Mouse (Mus musculus): ENCODE results near the gene Olfr1513. TPM values are rescaled to one million over a fixed set of nuclear protein-coding genes. Genes with fewer than 3 reads are reported as not detected.

Gene Olfr1513
- polyA plus RNA-seq, 1 experiment from 2014 or later, result not detected

GRCm38 (mm10) chr14:52331069-52331750, 25.0 kb downstream of the Olfr1513 start:
- H3K4me2 ChIP-seq (ENCODE audit: low read length), result 0 out of 2 replicates have a peak overlapping the region, but pooled peaks have one; percentile 0
- no peak overlapping the region for H3K9ac ChIP-seq (ENCODE audit: low read depth, low read length)
- H3K27me3 ChIP-seq (replicated peaks; ENCODE audit: control insufficient read depth, insufficient read depth, low read length), result no peaks in the 10 kb centered on the region
- H3K27ac ChIP-seq (ENCODE audit: low read depth, low read length), result peak overlapping the region; percentile 48; the same call in 1 of the 2 replicates
- H3K9me3 ChIP-seq (ENCODE audit: control insufficient read depth, low read length), result no peaks in the 10 kb centered on the region
- peaks cover 10% of the 10 kb centered on the region for H3K4me1 ChIP-seq (ENCODE audit: control insufficient read depth, insufficient read depth, low read depth, low read length)
- H3K36me3 ChIP-seq (ENCODE audit: control insufficient read depth, insufficient read depth, low read length), result no peaks in the 10 kb centered on the region
- WGBS, result 5% methylated on average over 4 of the region's 4 CpGs
- H3K4me3 ChIP-seq (ENCODE audit: low read length), result no peak overlapping the region
- ATAC-seq, result no peak

- Histone ChIP-seq H3K9ac (ENCODE audit: low read depth, low read length) (peak within 1 kb of the TSS; percentile 63), H3K27ac (ENCODE audit: low read depth, low read length) (peak within 1 kb of the TSS; percentile 80), H3K9me3 (ENCODE audit: control insufficient read depth, low read length) (no peaks in the 10 kb centered on the region), H3K4me2 (ENCODE audit: low read length) (peak within 1 kb of the TSS; percentile 69), H3K4me3 (ENCODE audit: low read length) (peak within 1 kb of the TSS; percentile 50), H3K27me3 (replicated peaks; ENCODE audit: control insufficient read depth, insufficient read depth, low read length) (no peaks in the 10 kb centered on the region), H3K4me1 (ENCODE audit: control insufficient read depth, insufficient read depth, low read depth, low read length) (peaks cover 13% of the 10 kb centered on the region), H3K36me3 (ENCODE audit: control insufficient read depth, insufficient read depth, low read length) (no peaks in the 10 kb centered on the region)
- 1% methylated on average over 26 of the region's 26 CpGs for WGBS
- peak; percentile 83 for ATAC-seq
Measured at GRCm38 (mm10) chr14:52327910-52328812, 28.0 kb downstream of the Olfr1513 start, which contains the start of gene Sall2. Gene Sall2, minus strand, starts transcription at chr14:52328762.

GRCm38 (mm10) chr14:52327375-52327901, 28.8 kb downstream of the Olfr1513 start:
- Histone ChIP-seq H3K27ac (ENCODE audit: low read depth, low read length) (peak overlapping the region; percentile 80), H3K9me3 (ENCODE audit: control insufficient read depth, low read length) (no peaks in the 10 kb centered on the region), H3K27me3 (replicated peaks; ENCODE audit: control insufficient read depth, insufficient read depth, low read length) (no peaks in the 10 kb centered on the region), H3K4me2 (ENCODE audit: low read length) (peak overlapping the region; percentile 69), H3K36me3 (ENCODE audit: control insufficient read depth, insufficient read depth, low read length) (no peaks in the 10 kb centered on the region), H3K4me3 (ENCODE audit: low read length) (peak overlapping the region; percentile 50), H3K9ac (ENCODE audit: low read depth, low read length) (peak overlapping the region; percentile 63), H3K4me1 (ENCODE audit: control insufficient read depth, insufficient read depth, low read depth, low read length) (peaks cover 13% of the 10 kb centered on the region)
- under 1% methylated on average over 14 of the region's 14 CpGs for WGBS
- peak; percentile 87 for ATAC-seq

- WGBS, result 1% methylated on average over 4 of the region's 4 CpGs
- Histone ChIP-seq H3K9ac (ENCODE audit: low read depth, low read length) (no peak overlapping the region), H3K27ac (ENCODE audit: low read depth, low read length) (no peak overlapping the region), H3K4me2 (ENCODE audit: low read length) (peak overlapping the region; percentile 69), H3K4me3 (ENCODE audit: low read length) (no peak overlapping the region), H3K9me3 (ENCODE audit: control insufficient read depth, low read length) (no peaks in the 10 kb centered on the region), H3K4me1 (ENCODE audit: control insufficient read depth, insufficient read depth, low read depth, low read length) (peaks cover 13% of the 10 kb centered on the region), H3K27me3 (replicated peaks; ENCODE audit: control insufficient read depth, insufficient read depth, low read length) (no peaks in the 10 kb centered on the region), H3K36me3 (ENCODE audit: control insufficient read depth, insufficient read depth, low read length) (no peaks in the 10 kb centered on the region)
- ATAC-seq, result no peak
Measured at GRCm38 (mm10) chr14:52325890-52326289, 30.3 kb downstream of the Olfr1513 start.

- Histone ChIP-seq H3K9ac (ENCODE audit: low read depth, low read length) (no peak overlapping the region), H3K36me3 (ENCODE audit: control insufficient read depth, insufficient read depth, low read length) (0 out of 2 replicates have a peak, but pooled peaks cover 2% of the 10 kb centered on the region), H3K9me3 (ENCODE audit: control insufficient read depth, low read length) (no peaks in the 10 kb centered on the region), H3K4me2 (ENCODE audit: low read length) (no peak overlapping the region), H3K4me1 (ENCODE audit: control insufficient read depth, insufficient read depth, low read depth, low read length) (peaks cover 15% of the 10 kb centered on the region), H3K27me3 (replicated peaks; ENCODE audit: control insufficient read depth, insufficient read depth, low read length) (no peaks in the 10 kb centered on the region), H3K27ac (ENCODE audit: low read depth, low read length) (no peak overlapping the region), H3K4me3 (ENCODE audit: low read length) (no peak overlapping the region)
- no peak for ATAC-seq
- WGBS, result 50% methylated on average over 6 of the region's 6 CpGs
Measured at GRCm38 (mm10) chr14:52319361-52319760, 36.8 kb downstream of the Olfr1513 start.

GRCm38 (mm10) chr14:52316441-52317225, 39.6 kb downstream of the Olfr1513 start:
- no peaks in the 10 kb centered on the region for H3K9me3 ChIP-seq (ENCODE audit: control insufficient read depth, low read length)
- H3K4me2 ChIP-seq (ENCODE audit: low read length), result peak overlapping the region; percentile 93
- peaks cover 39% of the 10 kb centered on the region for H3K4me1 ChIP-seq (ENCODE audit: control insufficient read depth, insufficient read depth, low read depth, low read length)
- WGBS, result 4% methylated on average over 15 of the region's 16 CpGs
- peak; percentile 83 for ATAC-seq
- H3K27ac ChIP-seq (ENCODE audit: low read depth, low read length), result peak overlapping the region; percentile 94
- peaks cover 20% of the 10 kb centered on the region for H3K36me3 ChIP-seq (ENCODE audit: control insufficient read depth, insufficient read depth, low read length)
- no peaks in the 10 kb centered on the region for H3K27me3 ChIP-seq (replicated peaks; ENCODE audit: control insufficient read depth, insufficient read depth, low read length)
- peak overlapping the region; percentile 61 for H3K4me3 ChIP-seq (ENCODE audit: low read length)
- H3K9ac ChIP-seq (ENCODE audit: low read depth, low read length), result peak overlapping the region; percentile 87

- H3K27ac ChIP-seq (ENCODE audit: low read depth, low read length), result peak overlapping the region; percentile 94
- 0% methylated on average over 38 of the region's 41 CpGs for WGBS
- peak overlapping the region; percentile 87 for H3K9ac ChIP-seq (ENCODE audit: low read depth, low read length)
- H3K9me3 ChIP-seq (ENCODE audit: control insufficient read depth, low read length), result no peaks in the 10 kb centered on the region
- peak; percentile 86 for ATAC-seq
- H3K36me3 ChIP-seq (ENCODE audit: control insufficient read depth, insufficient read depth, low read length), result peaks cover 21% of the 10 kb centered on the region
- peak overlapping the region; percentile 93 for H3K4me2 ChIP-seq (ENCODE audit: low read length)
- peak overlapping the region; percentile 61 for H3K4me3 ChIP-seq (ENCODE audit: low read length)
- H3K4me1 ChIP-seq (ENCODE audit: control insufficient read depth, insufficient read depth, low read depth, low read length), result peaks cover 45% of the 10 kb centered on the region
- no peaks in the 10 kb centered on the region for H3K27me3 ChIP-seq (replicated peaks; ENCODE audit: control insufficient read depth, insufficient read depth, low read length)
Measured at GRCm38 (mm10) chr14:52315792-52316440, 40.3 kb downstream of the Olfr1513 start.

- Histone ChIP-seq H3K27ac (ENCODE audit: low read depth, low read length) (peak overlapping the region; percentile 94), H3K9me3 (ENCODE audit: control insufficient read depth, low read length) (no peaks in the 10 kb centered on the region), H3K36me3 (ENCODE audit: control insufficient read depth, insufficient read depth, low read length) (peaks cover 21% of the 10 kb centered on the region), H3K9ac (ENCODE audit: low read depth, low read length) (peak overlapping the region; percentile 87), H3K4me1 (ENCODE audit: control insufficient read depth, insufficient read depth, low read depth, low read length) (peaks cover 45% of the 10 kb centered on the region), H3K4me2 (ENCODE audit: low read length) (peak overlapping the region; percentile 93), H3K4me3 (ENCODE audit: low read length) (peak overlapping the region; percentile 61), H3K27me3 (replicated peaks; ENCODE audit: control insufficient read depth, insufficient read depth, low read length) (no peaks in the 10 kb centered on the region)
- peak; percentile 0; the same call in 1 of the 2 replicates for ATAC-seq
- WGBS, result 6% methylated on average over 17 of the region's 17 CpGs
Measured at GRCm38 (mm10) chr14:52315283-52315780, 40.9 kb downstream of the Olfr1513 start.

Measured in hindbrain, embryonic 16.5 days (tissue).